Mouse (Mus musculus) ES-CJ7 (cell line): ENCODE measurements around the gene Uspl1.

Experiments used
- DNase-seq: peaks from one replicate; pipeline ENCODE4 v3.0.0; 2011; ENCODE audit warnings: low read depth, low spot score

Uspl1 gene

DNA sequence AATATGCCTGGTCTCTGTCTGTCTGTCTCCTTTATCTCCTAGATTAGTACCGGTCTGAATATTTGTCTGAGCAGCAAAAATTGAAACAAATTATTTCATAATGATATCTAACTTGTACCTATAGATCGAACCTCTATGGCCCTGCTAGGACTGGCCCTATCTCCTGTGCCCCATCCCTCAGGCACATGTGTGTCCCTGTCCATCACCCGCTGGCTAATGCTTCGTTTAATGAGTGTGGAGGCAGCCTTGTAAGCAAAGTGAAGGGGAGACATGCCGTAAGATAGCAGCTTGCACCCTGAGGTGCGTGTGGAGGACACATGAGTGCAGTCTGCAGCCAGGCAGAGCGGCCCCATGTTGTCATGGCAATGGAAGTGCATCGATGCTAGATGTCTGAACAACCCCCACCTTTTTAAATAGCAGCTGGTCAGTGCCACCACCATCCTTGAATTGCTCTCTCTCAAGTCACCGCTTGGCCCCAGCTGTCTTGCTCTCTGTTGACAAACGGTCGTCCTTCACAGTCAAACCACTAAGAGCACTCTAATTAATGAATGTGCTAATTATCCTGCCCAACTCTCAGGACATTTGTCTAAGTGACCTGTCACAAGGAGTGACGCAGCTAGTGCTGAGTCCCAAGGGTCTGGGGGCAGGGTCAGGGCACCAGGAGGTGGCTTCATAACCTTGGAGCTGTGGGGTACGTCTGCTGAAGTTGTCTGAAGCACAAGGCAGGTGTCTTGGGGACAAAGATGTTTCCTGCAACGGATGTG, 73.5 kb downstream of the Uspl1 start:
- DNase-seq: no peak

GRCm38 (mm10) chr5:149259093-149259492, 74.9 kb downstream of the Uspl1 start:
- DNase-seq: no peak

- DNase-seq: peak; percentile 83
Observed at GRCm38 (mm10) chr5:149261449-149261848, 77.3 kb downstream of the Uspl1 start.

DNA sequence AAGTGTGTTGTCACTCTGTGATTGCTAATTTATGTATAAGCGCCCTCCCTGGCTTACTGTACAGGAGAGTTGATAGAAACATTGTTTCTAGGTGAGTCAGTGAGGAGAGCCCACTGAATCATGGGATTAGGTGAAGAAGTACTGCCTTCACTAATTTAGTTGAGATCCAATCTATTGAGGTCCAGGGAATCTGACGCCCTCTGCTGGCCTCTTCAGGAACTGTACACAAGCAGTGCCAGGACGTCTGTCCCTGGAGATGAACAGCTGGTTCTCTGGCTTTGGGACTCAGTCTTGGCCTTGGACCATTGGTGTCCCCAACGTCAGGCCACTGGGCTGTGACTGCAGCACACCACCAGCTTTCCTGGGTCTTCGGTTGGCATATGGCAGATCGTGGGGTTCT, 77.7 kb downstream of the Uspl1 start:
- DNase-seq: peak; percentile 84

DNA sequence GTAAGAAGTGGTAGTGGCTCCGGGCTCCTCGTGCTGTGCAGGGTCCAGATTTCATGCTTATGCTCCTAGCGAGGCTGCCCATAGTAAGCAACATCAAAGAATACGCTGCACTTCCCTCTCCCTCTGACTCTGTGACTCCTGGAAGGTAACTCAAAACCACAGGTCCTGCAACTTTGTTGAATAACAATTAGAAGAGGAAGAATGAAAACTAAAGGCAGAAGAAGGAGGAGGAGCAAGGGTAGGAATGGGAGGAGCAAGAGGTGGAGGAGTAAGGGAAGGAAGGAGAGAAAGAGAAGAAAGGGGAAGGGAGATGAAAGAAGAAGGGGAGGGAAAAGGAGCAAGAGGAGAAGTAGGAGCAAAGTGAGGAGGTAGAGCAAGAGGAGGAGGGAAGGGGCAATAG, 80.3 kb downstream of the Uspl1 start, which contains the start of gene Alox5ap:
Gene Alox5ap (plus strand): TSS at position 363 of the 400 bp plus-strand sequence.
- DNase-seq: no peak

- no peak for DNase-seq
Observed at GRCm38 (mm10) chr5:149264878-149265279, 80.7 kb downstream of the Uspl1 start.
